Mouse (Mus musculus): ENCODE results near the gene Spn. TPM values are rescaled to one million over a fixed set of nuclear protein-coding genes. Genes with fewer than 3 reads are reported as not detected.
"Not testable (repeated sequence)": the region's sequence is repeated elsewhere in the genome, so short reads cannot be mapped to it uniquely, and the experiment has no call there.

Gene Spn
- polyA plus RNA-seq (2016; fragmentation: Nextera tagmentation; extraction: Ambion mirVana), result 0.23 TPM in 1 of 2 replicates, not detected in the other

DNA sequence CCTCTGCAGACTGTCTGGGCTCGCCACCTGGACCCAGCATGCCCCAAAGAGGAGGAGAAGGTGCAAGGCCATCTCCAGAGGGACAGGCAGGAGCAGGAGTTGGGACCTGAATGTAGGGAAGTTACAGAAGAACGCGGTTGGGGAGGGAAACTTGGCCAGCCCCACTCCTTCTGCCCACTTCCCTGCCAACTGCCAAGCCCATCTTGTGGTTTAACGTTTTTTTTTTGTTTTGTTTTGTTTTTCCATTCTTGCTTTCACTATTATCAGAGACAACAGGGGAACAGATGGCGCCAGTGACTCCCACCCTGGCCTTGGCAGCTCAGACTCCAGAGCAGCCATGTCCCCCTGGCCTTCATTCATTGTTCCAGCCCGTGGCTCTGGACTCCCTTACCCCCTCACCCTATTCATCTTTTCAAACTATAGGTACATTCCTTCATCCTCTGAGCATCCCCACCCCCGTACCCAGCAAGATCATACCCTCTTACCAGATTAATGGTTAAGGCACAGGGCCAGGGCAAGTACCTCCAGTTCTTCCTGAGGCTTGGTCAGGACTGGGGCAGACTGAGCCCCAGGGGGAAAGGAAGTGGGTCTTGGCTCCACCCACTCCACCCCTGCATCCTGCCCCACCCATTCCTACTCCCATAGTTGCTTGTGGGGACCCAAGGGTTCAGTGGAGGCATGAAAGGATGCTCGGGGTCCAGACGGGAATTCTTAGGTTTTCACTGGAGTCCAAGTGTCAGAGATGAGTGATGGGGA is at the start of gene Spn:
Gene Spn, minus strand, starts transcription at position 562 of the 756 bp plus-strand sequence.
- no peaks in the 10 kb centered on the region; the same call in 1 of the 2 replicates for H3K27me3 ChIP-seq
- no peaks in the 10 kb centered on the region for H3K4me1 ChIP-seq
- H3K36me3 ChIP-seq (replicated peaks), result no peaks in the 10 kb centered on the region
- no peak for ATAC-seq (ENCODE audit: low FRiP score)
- no peak within 1 kb of the TSS for H3K4me2 ChIP-seq
- H3K9me3 ChIP-seq, result no peaks in the 10 kb centered on the region
- H3K27ac ChIP-seq, result no peak within 1 kb of the TSS
- no peak within 1 kb of the TSS for H3K4me3 ChIP-seq (replicated peaks)
- H3K9ac ChIP-seq, result no peak within 1 kb of the TSS
- WGBS, result 72% methylated on average over 9 of the region's 9 CpGs

DNA sequence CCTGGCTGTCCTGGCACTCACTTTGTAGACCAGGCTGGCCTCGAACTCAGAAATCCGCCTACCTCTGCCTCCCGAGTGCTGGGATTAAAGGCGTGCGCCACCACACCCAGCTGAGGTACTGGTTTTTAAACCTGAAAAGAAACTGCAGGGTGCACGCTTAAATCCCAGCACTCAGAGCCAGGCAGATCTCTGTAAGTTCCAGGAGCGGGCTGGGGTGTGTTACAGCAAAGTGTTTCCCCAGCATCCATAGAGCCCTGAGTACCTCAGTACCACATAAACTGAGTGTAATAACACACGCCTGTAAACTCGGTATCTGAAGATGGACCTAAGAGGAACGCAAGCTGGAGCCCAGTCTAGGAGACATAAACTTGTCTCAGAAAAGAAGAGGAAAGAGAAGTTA is 49.7 kb upstream of the Spn start:
- no peaks in the 10 kb centered on the region for H3K9me3 ChIP-seq
- WGBS, result 74% methylated on average over 10 of the region's 10 CpGs

DNA sequence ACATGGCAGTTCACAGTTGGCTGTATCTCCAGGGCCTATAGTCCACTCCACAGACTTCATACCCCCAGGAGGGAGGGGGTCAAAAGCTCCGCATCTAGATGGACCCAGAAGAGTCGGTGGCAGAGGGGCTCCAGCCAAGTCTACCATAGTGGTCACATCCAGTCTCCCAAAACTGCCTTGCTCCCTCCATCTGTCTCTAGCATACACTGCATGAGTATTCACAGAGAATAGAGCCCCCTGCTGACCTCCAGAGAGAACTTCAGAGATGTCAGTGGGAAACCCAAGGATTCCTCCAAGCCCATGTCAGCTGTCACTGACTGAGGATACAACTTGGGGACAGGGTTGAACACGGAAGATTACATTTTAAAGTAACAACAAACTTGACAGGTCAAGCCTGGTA is 48.0 kb upstream of the Spn start:
- Histone ChIP-seq H3K4me3 (replicated peaks) (no peak overlapping the region), H3K27ac (no peak overlapping the region), H3K4me1 (no peaks in the 10 kb centered on the region), H3K4me2 (no peak overlapping the region), H3K9me3 (no peaks in the 10 kb centered on the region), H3K27me3 (no peaks in the 10 kb centered on the region), H3K9ac (no peak overlapping the region), H3K36me3 (replicated peaks) (no peaks in the 10 kb centered on the region)
- WGBS, result 69% methylated on average over 3 of the region's 3 CpGs
- no peak for ATAC-seq (ENCODE audit: low FRiP score)

More for the DNA sequence above, 49.7 kb upstream of the Spn start:
- H3K9ac ChIP-seq, result no peak overlapping the region
- ATAC-seq (ENCODE audit: low FRiP score), result no peak
- H3K4me1 ChIP-seq, result no peaks in the 10 kb centered on the region
- no peak overlapping the region for H3K4me2 ChIP-seq
- no peaks in the 10 kb centered on the region for H3K27me3 ChIP-seq
- H3K4me3 ChIP-seq (replicated peaks), result no peak overlapping the region
- peaks cover 16% of the 10 kb centered on the region for H3K36me3 ChIP-seq (replicated peaks)
- no peak overlapping the region for H3K27ac ChIP-seq

DNA sequence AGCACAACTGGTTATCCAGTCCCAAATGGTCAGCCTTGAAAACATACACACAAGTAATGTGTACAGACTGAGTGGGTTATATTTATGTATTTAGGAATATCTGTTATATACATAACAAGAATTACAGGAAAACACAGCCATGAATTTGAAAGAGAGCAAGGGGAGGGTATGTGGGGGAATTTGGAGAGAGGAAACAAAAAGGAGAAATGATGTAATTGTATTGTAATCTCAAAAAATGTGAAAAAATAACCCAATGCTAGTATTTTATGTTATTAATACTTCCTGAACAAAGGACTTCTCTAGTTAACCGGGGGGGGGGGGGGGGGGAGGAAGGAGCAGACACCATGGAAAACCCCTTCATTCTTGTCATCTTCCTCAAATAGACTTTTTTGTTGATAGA is 47.1 kb upstream of the Spn start:
- H3K9ac ChIP-seq, result no peak overlapping the region
- H3K4me3 ChIP-seq (replicated peaks), result no peak overlapping the region
- H3K9me3 ChIP-seq, result no peaks in the 10 kb centered on the region
- H3K4me2 ChIP-seq, result no peak overlapping the region
- 63% methylated on average over 1 of the region's 1 CpGs for WGBS
- no peaks in the 10 kb centered on the region for H3K4me1 ChIP-seq
- no peak for ATAC-seq (ENCODE audit: low FRiP score)
- no peaks in the 10 kb centered on the region for H3K27me3 ChIP-seq
- H3K36me3 ChIP-seq (replicated peaks), result no peaks in the 10 kb centered on the region
- no peak overlapping the region for H3K27ac ChIP-seq

DNA sequence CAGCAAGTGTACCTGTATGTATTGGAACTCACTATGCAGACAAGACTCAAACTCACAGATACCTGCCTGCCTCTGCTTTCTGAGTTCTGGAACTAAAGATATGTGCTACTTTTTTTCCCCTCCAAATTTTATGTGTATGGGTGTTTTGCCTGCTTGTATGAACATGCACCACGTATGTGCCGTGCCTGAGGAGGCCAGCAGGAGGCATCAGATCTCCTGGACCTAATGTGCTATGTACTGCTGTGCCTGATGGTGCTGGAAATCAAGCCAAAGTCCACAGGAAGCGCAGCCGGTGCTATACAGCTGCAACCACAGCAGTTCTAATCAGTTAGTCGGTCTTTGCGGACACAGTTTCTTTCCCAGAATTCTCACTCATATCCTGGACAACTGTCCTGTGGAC is 46.2 kb upstream of the Spn start:
- H3K4me3 ChIP-seq (replicated peaks), result no peak overlapping the region
- H3K9me3 ChIP-seq, result no peaks in the 10 kb centered on the region
- H3K4me1 ChIP-seq, result no peaks in the 10 kb centered on the region
- H3K4me2 ChIP-seq, result no peak overlapping the region
- 77% methylated on average over 6 of the region's 6 CpGs for WGBS
- H3K27me3 ChIP-seq, result no peaks in the 10 kb centered on the region
- H3K36me3 ChIP-seq (replicated peaks), result no peaks in the 10 kb centered on the region
- no peak overlapping the region for H3K9ac ChIP-seq
- no peak for ATAC-seq (ENCODE audit: low FRiP score)
- H3K27ac ChIP-seq, result no peak overlapping the region

DNA sequence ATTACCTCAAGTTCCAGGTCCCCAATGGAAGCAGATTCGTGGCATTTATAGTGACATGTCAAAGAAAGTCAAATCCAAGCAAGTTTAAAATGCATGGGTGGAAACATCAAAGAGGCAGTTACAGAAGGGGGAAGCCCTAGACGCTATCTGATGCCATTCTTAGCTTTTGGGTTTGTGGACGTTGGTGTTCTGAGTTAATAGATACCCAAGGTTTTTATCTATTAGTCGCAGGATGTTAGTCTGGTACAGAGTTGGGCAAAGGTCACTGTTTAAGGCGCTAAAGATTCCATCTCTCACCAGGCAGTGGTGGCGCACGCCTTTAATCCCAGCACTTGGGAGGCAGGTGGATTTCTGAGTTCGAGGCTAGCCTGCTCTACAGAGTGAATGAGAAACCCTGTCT is 45.7 kb upstream of the Spn start:
- H3K36me3 ChIP-seq (replicated peaks), result no peaks in the 10 kb centered on the region
- no peaks in the 10 kb centered on the region for H3K4me1 ChIP-seq
- H3K27ac ChIP-seq, result no peak overlapping the region
- no peak overlapping the region for H3K9ac ChIP-seq
- H3K4me3 ChIP-seq (replicated peaks), result no peak overlapping the region
- H3K9me3 ChIP-seq, result no peaks in the 10 kb centered on the region
- H3K4me2 ChIP-seq, result no peak overlapping the region
- 81% methylated on average over 8 of the region's 8 CpGs for WGBS
- ATAC-seq (ENCODE audit: low FRiP score), result no peak
- H3K27me3 ChIP-seq, result no peaks in the 10 kb centered on the region

DNA sequence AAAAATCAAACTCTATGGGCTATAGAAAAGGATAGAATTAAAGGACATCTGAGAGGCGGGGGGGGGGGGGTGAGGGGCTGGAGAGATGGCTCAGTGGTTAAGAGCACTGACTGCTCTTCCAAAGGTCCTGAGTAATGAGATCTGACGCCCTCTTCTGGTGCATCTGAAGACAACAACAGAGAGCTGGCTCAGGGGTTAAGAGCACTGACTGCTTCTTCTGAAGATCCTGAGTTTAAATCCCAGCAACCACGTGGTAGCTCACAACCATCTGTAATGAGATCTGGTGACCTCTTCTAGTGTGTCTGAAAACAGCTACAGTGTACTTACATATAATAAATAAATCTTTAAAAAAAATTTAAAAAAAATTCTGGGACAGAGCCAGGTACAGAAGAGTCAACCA is 44.1 kb upstream of the Spn start:
- ATAC-seq (ENCODE audit: low FRiP score); H3K27ac ChIP-seq; H3K4me2 ChIP-seq; H3K9me3 ChIP-seq; H3K36me3 ChIP-seq (replicated peaks); H3K9ac ChIP-seq; H3K4me1 ChIP-seq; H3K27me3 ChIP-seq; H3K4me3 ChIP-seq (replicated peaks): not testable (repeated sequence)
- 36% methylated on average over 3 of the region's 3 CpGs for WGBS

DNA sequence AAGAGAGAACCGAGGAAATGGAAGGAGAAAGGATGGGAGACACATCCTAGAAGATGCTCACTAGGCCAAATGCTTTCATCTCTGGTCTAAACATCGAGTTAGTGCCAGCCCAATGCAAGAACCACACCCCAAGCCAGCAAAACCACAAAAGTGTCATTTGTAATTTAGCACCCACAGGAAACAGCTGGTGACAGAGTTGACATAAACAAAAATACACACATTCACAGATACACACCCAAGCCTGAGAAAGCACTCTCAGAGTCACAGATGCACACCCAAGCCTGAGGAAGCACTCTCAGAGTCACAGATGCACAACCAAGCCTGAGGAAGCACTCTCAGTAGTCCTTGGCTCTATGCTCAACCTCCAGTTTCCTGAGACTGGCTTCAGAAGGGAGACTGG is 43.2 kb upstream of the Spn start:
- Histone ChIP-seq H3K27ac (no peak overlapping the region), H3K9me3 (no peaks in the 10 kb centered on the region), H3K9ac (no peak overlapping the region), H3K4me3 (replicated peaks) (no peak overlapping the region), H3K4me1 (no peaks in the 10 kb centered on the region), H3K4me2 (no peak overlapping the region), H3K36me3 (replicated peaks) (no peaks in the 10 kb centered on the region), H3K27me3 (no peaks in the 10 kb centered on the region)
- 71% methylated on average over 2 of the region's 2 CpGs for WGBS
- no peak for ATAC-seq (ENCODE audit: low FRiP score)

DNA sequence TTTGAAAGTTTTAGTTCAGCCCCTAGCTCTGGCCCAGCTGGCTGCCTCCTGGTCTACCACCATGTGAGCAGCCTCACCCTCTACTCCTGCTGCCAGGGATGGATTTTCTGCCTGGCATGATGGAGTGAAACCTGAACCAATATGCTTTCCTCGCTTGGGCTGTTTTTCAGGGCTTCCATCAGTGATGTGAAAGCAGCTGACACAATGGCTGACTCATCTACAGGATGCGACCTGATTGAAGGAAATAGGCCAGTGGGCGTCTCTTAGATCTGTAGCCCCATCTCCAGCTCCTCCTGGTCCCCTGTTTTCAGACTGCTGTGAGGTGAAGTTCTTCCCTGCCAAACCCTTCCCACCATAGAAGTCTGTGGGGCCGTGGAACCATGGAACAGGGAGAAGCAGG is 39.3 kb upstream of the Spn start:
- no peak for ATAC-seq (ENCODE audit: low FRiP score)
- 79% methylated on average over 4 of the region's 4 CpGs for WGBS

DNA sequence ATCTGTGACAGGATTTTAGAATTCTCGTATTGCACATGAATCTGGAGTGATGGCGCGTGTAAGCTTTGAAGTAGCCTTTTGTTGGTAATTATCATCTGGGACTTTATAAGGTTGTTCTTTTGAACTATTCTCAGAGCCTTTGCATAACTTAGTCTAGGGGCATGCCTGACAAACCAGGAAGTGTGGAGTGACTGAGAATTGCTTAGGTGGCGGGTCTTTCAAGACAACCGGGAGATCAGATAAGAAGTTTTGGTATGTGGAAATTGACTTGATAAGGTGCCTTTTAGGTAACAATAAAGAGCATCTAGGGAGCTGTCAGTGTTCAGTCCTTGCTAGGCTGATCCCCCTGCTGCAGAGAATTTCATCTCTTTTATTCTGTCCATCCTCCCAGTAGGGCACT is 28.9 kb upstream of the Spn start:
- ATAC-seq (ENCODE audit: low FRiP score), result no peak
- 87% methylated on average over 5 of the region's 5 CpGs for WGBS

More for the DNA sequence above, 39.3 kb upstream of the Spn start:
- no peaks in the 10 kb centered on the region for H3K36me3 ChIP-seq (replicated peaks)
- H3K27ac ChIP-seq, result no peak overlapping the region
- H3K9me3 ChIP-seq, result no peaks in the 10 kb centered on the region
- H3K4me1 ChIP-seq, result no peaks in the 10 kb centered on the region
- no peak overlapping the region for H3K4me3 ChIP-seq (replicated peaks)
- H3K4me2 ChIP-seq, result no peak overlapping the region
- H3K9ac ChIP-seq, result no peak overlapping the region
- no peaks in the 10 kb centered on the region for H3K27me3 ChIP-seq

DNA sequence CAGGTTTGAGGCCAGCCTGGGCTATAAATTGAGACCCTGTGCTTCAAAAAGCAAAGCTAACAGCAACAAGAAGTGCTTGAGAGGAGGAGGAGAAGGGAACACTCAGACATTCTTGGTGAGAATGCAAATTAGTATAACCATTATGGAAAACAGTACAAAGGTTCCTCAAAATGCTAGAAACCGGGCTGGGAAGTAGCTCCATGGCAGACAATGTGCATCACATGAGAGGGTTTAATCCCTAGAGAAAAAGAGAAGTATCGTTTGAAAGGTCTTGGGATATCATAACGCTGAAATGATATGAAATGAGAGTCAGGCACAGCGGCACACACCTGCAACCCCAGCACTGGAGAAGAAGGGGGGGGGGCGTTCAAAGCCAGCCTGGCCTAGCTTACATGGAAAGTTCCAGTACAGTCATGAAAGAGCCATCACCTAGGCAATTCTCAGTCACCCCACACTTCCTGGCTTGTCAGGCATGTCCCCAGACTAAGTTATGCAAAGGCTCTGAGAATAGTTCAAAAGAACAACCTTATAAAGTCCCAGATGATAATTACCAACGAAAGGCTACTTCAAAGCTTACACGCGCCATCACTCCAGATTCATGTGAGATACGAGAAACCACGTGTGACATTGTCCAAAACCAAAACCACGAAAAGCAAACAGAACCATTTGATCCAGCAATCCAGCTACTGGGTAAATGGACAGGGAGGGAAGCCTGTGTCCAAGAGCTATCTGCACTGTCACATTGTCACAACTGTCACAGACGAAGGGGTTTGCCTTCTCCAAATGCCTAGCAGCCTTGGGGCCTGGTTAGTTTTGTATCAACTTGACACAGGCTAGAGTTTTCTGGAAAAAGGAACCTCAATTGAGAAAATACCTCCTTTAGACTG is 28.2 kb upstream of the Spn start:
- no peak overlapping the region for H3K9ac ChIP-seq
- WGBS, result 83% methylated on average over 12 of the region's 12 CpGs
- H3K4me2 ChIP-seq, result no peak overlapping the region
- H3K36me3 ChIP-seq (replicated peaks), result no peaks in the 10 kb centered on the region
- no peaks in the 10 kb centered on the region for H3K4me1 ChIP-seq
- no peak overlapping the region for H3K4me3 ChIP-seq (replicated peaks)
- no peaks in the 10 kb centered on the region for H3K9me3 ChIP-seq
- H3K27me3 ChIP-seq, result no peaks in the 10 kb centered on the region
- ATAC-seq (ENCODE audit: low FRiP score), result no peak
- no peak overlapping the region for H3K27ac ChIP-seq

More for the DNA sequence above, 28.9 kb upstream of the Spn start:
- H3K4me2 ChIP-seq, result no peak overlapping the region
- H3K9me3 ChIP-seq, result no peaks in the 10 kb centered on the region
- no peak overlapping the region for H3K27ac ChIP-seq
- no peak overlapping the region for H3K4me3 ChIP-seq (replicated peaks)
- H3K27me3 ChIP-seq, result no peaks in the 10 kb centered on the region
- no peaks in the 10 kb centered on the region for H3K4me1 ChIP-seq
- no peaks in the 10 kb centered on the region for H3K36me3 ChIP-seq (replicated peaks)
- no peak overlapping the region for H3K9ac ChIP-seq

DNA sequence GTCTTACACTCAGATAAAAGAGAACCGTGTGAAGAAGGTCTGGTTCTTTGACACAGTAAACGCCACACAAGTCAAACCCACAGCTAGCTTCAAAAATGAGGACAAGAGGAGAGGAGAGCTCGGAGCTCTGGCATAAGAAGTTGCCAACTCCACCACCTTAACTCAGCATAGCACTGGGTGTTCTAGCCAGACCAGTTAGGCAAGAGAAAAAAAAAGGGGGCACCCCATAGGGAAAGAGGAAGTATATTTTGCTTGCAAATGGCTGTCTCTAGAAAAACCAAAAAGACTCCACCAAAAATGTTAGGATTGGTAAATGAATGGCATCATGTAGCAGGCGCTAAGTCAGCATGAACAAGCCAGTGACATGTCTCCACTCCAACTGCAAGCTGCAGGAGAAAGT is 26.4 kb upstream of the Spn start:
- ATAC-seq (ENCODE audit: low FRiP score), result no peak
- WGBS, result 83% methylated on average over 4 of the region's 4 CpGs
- no peak overlapping the region for H3K27ac ChIP-seq
- H3K36me3 ChIP-seq (replicated peaks), result no peaks in the 10 kb centered on the region
- no peak overlapping the region for H3K4me3 ChIP-seq (replicated peaks)
- no peaks in the 10 kb centered on the region for H3K27me3 ChIP-seq
- H3K9me3 ChIP-seq, result no peaks in the 10 kb centered on the region
- H3K4me1 ChIP-seq, result no peaks in the 10 kb centered on the region
- no peak overlapping the region for H3K9ac ChIP-seq
- no peak overlapping the region for H3K4me2 ChIP-seq

Measured in forebrain, embryonic 12.5 days (tissue).